Mouse (Mus musculus): ENCODE results near the gene Vmn1r171. TPM values are rescaled to one million over a fixed set of nuclear protein-coding genes. Genes with fewer than 3 reads are reported as not detected.
"Not testable (repeated sequence)": the region's sequence is repeated elsewhere in the genome, so short reads cannot be mapped to it uniquely, and the experiment has no call there.

Gene Vmn1r171
- total RNA-seq (2015) (not detected in 2 replicates), total RNA-seq (2017) (not detected in 2 replicates)

DNA sequence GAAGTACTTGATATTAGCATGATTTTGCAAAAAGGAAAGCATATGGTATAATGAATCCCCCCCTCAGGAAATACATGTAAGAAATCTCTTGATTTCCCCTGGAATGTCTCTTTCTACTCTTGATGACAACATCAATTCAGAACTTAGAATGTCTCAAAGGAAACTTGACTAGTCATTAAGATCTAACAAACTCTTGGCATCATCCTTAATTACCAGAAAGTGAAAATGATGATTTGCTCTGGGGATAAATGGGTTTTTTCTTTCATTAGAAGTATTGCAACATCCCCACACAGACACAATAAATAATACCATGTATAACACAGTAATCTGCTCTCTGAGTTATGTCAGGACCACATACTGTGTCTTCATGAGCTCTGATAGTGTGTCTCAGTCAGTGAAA is at the start of gene Vmn1r171:
Gene Vmn1r171 (plus strand): TSS at position 301 of the 400 bp plus-strand sequence.
- no peak for ATAC-seq (ENCODE audit: poor library complexity, severe bottlenecking)

DNA sequence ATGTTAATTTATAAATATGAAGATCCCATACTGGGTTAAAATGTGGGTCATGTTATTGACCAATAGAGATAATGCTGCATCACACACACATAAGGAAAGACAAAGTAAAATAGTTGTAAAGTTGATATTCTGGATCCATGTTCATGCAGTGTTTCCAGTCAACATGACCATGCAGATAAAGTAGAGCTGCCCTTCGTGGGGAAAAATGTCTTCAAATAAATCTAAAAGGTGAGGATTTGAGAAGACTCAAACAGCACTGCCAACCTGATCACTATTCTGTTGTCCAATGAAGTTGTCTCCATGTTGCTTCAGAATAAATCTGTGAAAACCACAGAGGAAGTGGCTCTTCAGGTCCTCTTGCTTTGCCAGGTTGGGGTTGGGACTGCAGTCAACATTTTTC is 24.6 kb upstream of the Vmn1r171 start, which contains the start of gene Vmn1r170:
Gene Vmn1r170 (plus strand): TSS at position 301 of the 400 bp plus-strand sequence.
- ATAC-seq (ENCODE audit: poor library complexity, severe bottlenecking): not testable (repeated sequence)

DNA sequence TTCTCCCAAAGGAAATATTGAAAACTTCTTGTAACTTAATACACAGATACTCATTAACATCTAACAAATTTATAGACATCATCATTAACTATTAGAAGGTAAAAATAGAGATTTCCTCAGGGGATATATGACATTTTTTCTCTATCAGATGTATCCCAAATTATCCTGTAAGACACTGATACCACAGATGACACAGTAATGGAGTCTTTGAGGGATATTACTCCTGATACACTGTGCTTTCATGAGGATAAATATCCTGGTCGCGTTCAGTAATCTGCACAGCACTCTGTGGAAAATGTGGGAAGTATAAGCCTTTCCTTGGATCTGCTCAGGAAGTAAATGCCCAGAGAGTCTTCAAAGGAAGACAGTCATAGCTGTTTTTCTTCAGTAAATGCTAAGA is 27.5 kb downstream of the Vmn1r171 start, which contains the start of gene Vmn1r172:
Gene Vmn1r172 (plus strand): TSS at position 301 of the 400 bp plus-strand sequence.
- ATAC-seq (ENCODE audit: poor library complexity, severe bottlenecking): no peak

Other genes starting within 250 kb of the Vmn1r171 start
- gene Nlrp5, start 244.8 kb upstream of the Vmn1r171 start, total RNA-seq (2015): not detected in 2 replicates
- gene Nlrp5, start 244.8 kb upstream of the Vmn1r171 start, total RNA-seq (2017): not detected in 2 replicates
- gene Vmn1r167, start 123.5 kb upstream of the Vmn1r171 start, total RNA-seq (2015): not detected in 2 replicates
- gene Vmn1r167, start 123.5 kb upstream of the Vmn1r171 start, total RNA-seq (2017): not detected in 2 replicates
- not detected in 2 replicates for gene Vmn1r168, start 91.0 kb upstream of the Vmn1r171 start, total RNA-seq (2015)
- not detected in 2 replicates for gene Vmn1r168, start 91.0 kb upstream of the Vmn1r171 start, total RNA-seq (2017)
- not detected in 2 replicates for gene Vmn1r169, start 55.2 kb upstream of the Vmn1r171 start, total RNA-seq (2015)
- not detected in 2 replicates for gene Vmn1r169, start 55.2 kb upstream of the Vmn1r171 start, total RNA-seq (2017)
- not detected in 2 replicates for gene Vmn1r170, start 24.5 kb upstream of the Vmn1r171 start, total RNA-seq (2015)
- not detected in 2 replicates for gene Vmn1r170, start 24.5 kb upstream of the Vmn1r171 start, total RNA-seq (2017)
- gene Vmn1r172, start 27.6 kb downstream of the Vmn1r171 start, total RNA-seq (2015): not detected in 2 replicates
- gene Vmn1r172, start 27.6 kb downstream of the Vmn1r171 start, total RNA-seq (2017): not detected in 2 replicates
- gene Vmn1r173, start 70.0 kb downstream of the Vmn1r171 start, total RNA-seq (2015): not detected in 2 replicates
- not detected in 2 replicates for gene Vmn1r173, start 70.0 kb downstream of the Vmn1r171 start, total RNA-seq (2017)
- gene Vmn1r174, start 121.5 kb downstream of the Vmn1r171 start, total RNA-seq (2015): not detected in 2 replicates
- gene Vmn1r174, start 121.5 kb downstream of the Vmn1r171 start, total RNA-seq (2017): not detected in 2 replicates
- not detected in 2 replicates for gene Vmn1r175, start 179.9 kb downstream of the Vmn1r171 start, total RNA-seq (2015)
- not detected in 2 replicates for gene Vmn1r175, start 179.9 kb downstream of the Vmn1r171 start, total RNA-seq (2017)
- gene Vmn1r176, start 206.7 kb downstream of the Vmn1r171 start, total RNA-seq (2015): not detected in 2 replicates
- gene Vmn1r176, start 206.7 kb downstream of the Vmn1r171 start, total RNA-seq (2017): not detected in 2 replicates
- not detected in 2 replicates for gene Vmn1r177, start 235.7 kb downstream of the Vmn1r171 start, total RNA-seq (2015)
- gene Vmn1r177, start 235.7 kb downstream of the Vmn1r171 start, total RNA-seq (2017): not detected in 2 replicates

Data from megakaryocyte, adult 5-6 weeks (primary cell).